Mouse (Mus musculus): ENCODE data around the gene Prdx3. TPM values are rescaled to one million over a fixed set of nuclear protein-coding genes. Genes with fewer than 3 reads are reported as not detected.
A peak's percentile ranks its signal among the peaks of the same experiment; 100 is the strongest.

Gene Prdx3
- 35.1 and 43.9 TPM in 2 replicates for total RNA-seq (2012; rRNA removed)

DNA sequence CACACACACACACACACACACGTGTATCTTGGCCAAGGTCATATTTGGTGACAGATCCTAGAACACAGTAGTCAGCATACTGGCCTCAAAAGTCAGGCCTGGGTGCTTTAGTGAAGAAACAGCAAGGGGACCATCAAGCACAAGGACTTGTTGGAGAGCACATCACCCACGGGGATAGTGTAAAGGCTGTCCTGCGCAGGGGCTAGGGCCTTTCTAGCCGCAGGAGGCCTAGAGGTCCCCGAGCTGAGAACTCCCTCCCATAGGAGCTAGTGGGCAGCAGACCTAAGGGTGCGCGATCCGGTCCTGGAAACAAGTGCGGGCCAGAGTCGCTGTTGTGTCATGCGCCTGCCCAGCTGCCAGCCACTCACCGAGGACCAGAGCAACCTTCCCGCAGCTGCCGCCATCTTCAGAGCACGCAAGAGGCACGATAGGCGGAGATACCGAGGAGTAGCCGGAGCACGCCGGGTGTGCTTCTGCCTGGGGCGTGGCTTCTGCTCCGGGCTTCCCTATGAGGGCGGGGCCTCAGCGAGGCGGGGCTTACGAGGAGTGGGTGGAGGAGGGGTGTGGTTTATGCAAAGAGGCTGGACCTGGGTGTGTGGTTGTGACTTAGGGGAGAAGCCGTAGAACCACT lies at the start of gene Prdx3:
Gene Prdx3, minus strand, starts transcription at position 493 of the 631 bp plus-strand sequence.
- peaks cover 4% of the 10 kb centered on the region; the same call in 1 of the 2 replicates for H3K36me3 ChIP-seq (ENCODE audit: control insufficient read depth, insufficient read depth, low read length, poor library complexity, severe bottlenecking)
- H3K4me1 ChIP-seq (ENCODE audit: control insufficient read depth in 2 of 2, insufficient read depth in 2 of 2, low read length in 2 of 2, poor library complexity in 1 of 2) = peaks cover 0 to 2% of the 10 kb centered on the region in 2 experiments; a peak in 1 of 4 replicates
- peak within 1 kb of the TSS; percentile 95 for H3K9ac ChIP-seq (ENCODE audit: insufficient read depth, low read depth, low read length, poor library complexity, severe bottlenecking)
- in situ Hi-C loops (cut with MboI; ENCODE audit: low sequenced_read_pairs in 2 of 2, unreplicated experiment in 2 of 2) = no loop called here
- peak within 1 kb of the TSS; percentile 78 to 99 for H3K4me3 ChIP-seq (ENCODE audit: insufficient read depth in 1 of 2, low read depth in 1 of 2, low read length in 2 of 2, poor library complexity in 1 of 2, severe bottlenecking in 1 of 2)
- H3K27ac ChIP-seq (ENCODE audit: insufficient read depth, low read depth, low read length, poor library complexity, severe bottlenecking) = peak within 1 kb of the TSS; percentile 55; the same call in 1 of the 2 replicates
- TF ChIP-seq HCFC1 (IDR thresholded peaks at IDR 0.05; ENCODE audit: borderline replicate concordance, insufficient read depth, low read length) (peak; percentile 62; the same call in 1 of the 2 replicates), CHD2 (IDR thresholded peaks at IDR 0.05; ENCODE audit: low read depth, low read length) (no peak), ZNF384 (IDR thresholded peaks at IDR 0.05; ENCODE audit: low read depth, low read length) (no peak), ZC3H11A (IDR thresholded peaks at IDR 0.05; ENCODE audit: borderline replicate concordance, low read depth, low read length) (no peak)
- DNase-seq (ENCODE audit: low read depth, low spot score) = peak; percentile 94
- H3K9me3 ChIP-seq (ENCODE audit: control insufficient read depth, insufficient read depth, low read depth, low read length) = no peaks in the 10 kb centered on the region

DNA sequence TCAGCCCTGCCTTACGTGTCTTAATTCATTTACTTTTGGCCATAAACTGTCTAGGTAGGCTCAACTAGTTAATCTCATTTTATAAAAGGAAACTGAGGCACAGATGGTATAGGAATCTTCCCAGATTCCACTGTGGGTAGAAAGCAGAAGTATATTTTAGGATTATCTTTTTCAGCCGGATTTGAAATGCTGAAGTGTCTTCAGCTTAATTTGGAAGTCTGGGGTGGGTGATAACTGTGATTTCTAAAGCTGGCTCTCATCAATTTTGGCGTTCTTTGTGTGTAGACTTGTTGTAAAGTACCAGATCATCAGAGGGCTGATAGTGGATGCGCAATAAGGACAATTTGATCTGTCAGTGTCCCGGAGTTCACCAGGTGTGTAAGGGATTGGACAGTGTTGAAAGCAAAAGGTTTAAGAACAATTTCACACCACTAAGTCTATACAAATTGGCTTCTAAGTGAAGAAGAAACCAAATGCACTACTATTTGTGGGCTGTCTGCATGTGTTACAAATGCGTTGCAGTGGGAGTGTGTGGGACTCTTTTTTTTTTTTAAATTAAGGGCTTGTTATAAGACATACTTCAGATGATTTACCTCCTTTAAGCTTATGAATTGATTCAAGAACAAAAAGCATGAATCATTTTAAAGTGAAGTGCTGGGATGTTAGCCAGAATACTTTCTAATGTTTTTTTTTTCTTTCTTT lies 42.7 kb upstream of the Prdx3 start:
- no peak for DNase-seq (ENCODE audit: low read depth, low spot score)
- H3K27ac ChIP-seq (ENCODE audit: insufficient read depth, low read depth, low read length, poor library complexity, severe bottlenecking) = no peak overlapping the region
- TF ChIP-seq ZNF384 (IDR thresholded peaks at IDR 0.05; ENCODE audit: low read depth, low read length) (no peak), CHD2 (IDR thresholded peaks at IDR 0.05; ENCODE audit: low read depth, low read length) (no peak), MAFK (IDR thresholded peaks at IDR 0.05; ENCODE audit: insufficient read depth, low read depth, low read length) (no peak), ZC3H11A (IDR thresholded peaks at IDR 0.05; ENCODE audit: borderline replicate concordance, low read depth, low read length) (no peak)
- no peak overlapping the region for H3K4me3 ChIP-seq (ENCODE audit: insufficient read depth in 1 of 2, low read depth in 1 of 2, low read length in 2 of 2, poor library complexity in 1 of 2, severe bottlenecking in 1 of 2)
- no peaks in the 10 kb centered on the region for H3K36me3 ChIP-seq (ENCODE audit: control insufficient read depth, insufficient read depth, low read length, poor library complexity, severe bottlenecking)
- H3K9ac ChIP-seq (ENCODE audit: insufficient read depth, low read depth, low read length, poor library complexity, severe bottlenecking) = no peak overlapping the region
- H3K9me3 ChIP-seq (ENCODE audit: control insufficient read depth, insufficient read depth, low read depth, low read length) = no peaks in the 10 kb centered on the region
- in situ Hi-C loops (cut with MboI; ENCODE audit: low sequenced_read_pairs in 2 of 2, unreplicated experiment in 2 of 2) = no loop called here
- H3K4me1 ChIP-seq (ENCODE audit: control insufficient read depth in 2 of 2, insufficient read depth in 2 of 2, low read length in 2 of 2, poor library complexity in 1 of 2) = no peaks in the 10 kb centered on the region

DNA sequence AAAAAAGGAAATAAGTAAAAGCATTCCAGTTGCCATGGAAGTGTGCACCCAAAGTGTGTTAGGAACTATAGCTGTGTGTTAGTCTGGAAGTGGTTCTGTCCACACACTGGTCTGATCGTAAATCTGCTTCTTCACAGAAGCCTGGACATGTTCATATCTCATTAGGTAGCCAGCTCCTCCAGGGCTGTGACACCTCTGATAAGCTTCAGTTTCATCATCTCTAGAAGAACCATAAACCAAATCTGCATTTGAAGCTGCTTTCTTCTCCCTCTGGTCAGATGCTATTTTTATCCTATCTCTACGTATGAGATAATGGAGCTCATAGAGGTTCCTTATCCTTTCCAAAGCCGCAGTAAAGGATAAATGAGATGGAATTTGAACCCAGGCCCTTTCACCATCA lies 41.5 kb upstream of the Prdx3 start:
- Histone ChIP-seq H3K4me3 (ENCODE audit: insufficient read depth in 1 of 2, low read depth in 1 of 2, low read length in 2 of 2, poor library complexity in 1 of 2, severe bottlenecking in 1 of 2) (no peak overlapping the region), H3K9me3 (ENCODE audit: control insufficient read depth, insufficient read depth, low read depth, low read length) (no peaks in the 10 kb centered on the region), H3K27ac (ENCODE audit: insufficient read depth, low read depth, low read length, poor library complexity, severe bottlenecking) (no peak overlapping the region), H3K36me3 (ENCODE audit: control insufficient read depth, insufficient read depth, low read length, poor library complexity, severe bottlenecking) (no peaks in the 10 kb centered on the region), H3K4me1 (ENCODE audit: control insufficient read depth in 2 of 2, insufficient read depth in 2 of 2, low read length in 2 of 2, poor library complexity in 1 of 2) (no peaks in the 10 kb centered on the region), H3K9ac (ENCODE audit: insufficient read depth, low read depth, low read length, poor library complexity, severe bottlenecking) (no peak overlapping the region)
- TF ChIP-seq CHD2 (IDR thresholded peaks at IDR 0.05; ENCODE audit: low read depth, low read length) (no peak), HCFC1 (IDR thresholded peaks at IDR 0.05; ENCODE audit: borderline replicate concordance, insufficient read depth, low read length) (no peak), ZC3H11A (IDR thresholded peaks at IDR 0.05; ENCODE audit: borderline replicate concordance, low read depth, low read length) (no peak), ZNF384 (IDR thresholded peaks at IDR 0.05; ENCODE audit: low read depth, low read length) (no peak), MAFK (IDR thresholded peaks at IDR 0.05; ENCODE audit: insufficient read depth, low read depth, low read length) (no peak)
- no peak for DNase-seq (ENCODE audit: low read depth, low spot score)
- in situ Hi-C loops (cut with MboI; ENCODE audit: low sequenced_read_pairs in 2 of 2, unreplicated experiment in 2 of 2) = no loop called here

DNA sequence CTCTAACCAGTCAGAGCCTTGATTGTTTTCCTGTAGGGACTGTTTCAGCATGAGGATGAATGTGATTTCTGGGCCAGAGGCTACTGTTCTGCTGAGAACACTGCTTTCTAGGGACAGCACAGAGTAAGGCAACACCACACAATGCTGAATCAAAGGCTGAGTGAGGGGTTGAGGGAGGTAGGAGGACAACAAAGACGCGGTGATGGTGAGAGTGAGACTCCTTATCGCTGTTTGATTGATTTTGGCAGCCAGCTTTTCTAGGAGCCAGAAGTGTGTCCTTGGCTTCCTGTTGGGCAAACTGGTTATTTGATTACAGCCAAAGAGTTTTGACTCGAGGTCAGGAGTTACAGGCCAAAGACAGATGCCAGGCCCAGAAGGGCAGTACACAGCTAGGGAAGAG lies 40.9 kb upstream of the Prdx3 start:
- no peak for DNase-seq (ENCODE audit: low read depth, low spot score)
- Histone ChIP-seq H3K36me3 (ENCODE audit: control insufficient read depth, insufficient read depth, low read length, poor library complexity, severe bottlenecking) (no peaks in the 10 kb centered on the region), H3K9ac (ENCODE audit: insufficient read depth, low read depth, low read length, poor library complexity, severe bottlenecking) (no peak overlapping the region), H3K4me1 (ENCODE audit: control insufficient read depth in 2 of 2, insufficient read depth in 2 of 2, low read length in 2 of 2, poor library complexity in 1 of 2) (no peaks in the 10 kb centered on the region), H3K9me3 (ENCODE audit: control insufficient read depth, insufficient read depth, low read depth, low read length) (no peaks in the 10 kb centered on the region), H3K27ac (ENCODE audit: insufficient read depth, low read depth, low read length, poor library complexity, severe bottlenecking) (no peak overlapping the region), H3K4me3 (ENCODE audit: insufficient read depth in 1 of 2, low read depth in 1 of 2, low read length in 2 of 2, poor library complexity in 1 of 2, severe bottlenecking in 1 of 2) (no peak overlapping the region)
- in situ Hi-C loops (cut with MboI; ENCODE audit: low sequenced_read_pairs in 2 of 2, unreplicated experiment in 2 of 2) = no loop called here
- no peak for TF ChIP-seq HCFC1 (IDR thresholded peaks at IDR 0.05; ENCODE audit: borderline replicate concordance, insufficient read depth, low read length)
- TF ChIP-seq ZNF384 (IDR thresholded peaks at IDR 0.05; ENCODE audit: low read depth, low read length) = no peak
- TF ChIP-seq CHD2 (IDR thresholded peaks at IDR 0.05; ENCODE audit: low read depth, low read length) = no peak
- no peak for TF ChIP-seq ZC3H11A (IDR thresholded peaks at IDR 0.05; ENCODE audit: borderline replicate concordance, low read depth, low read length)
- no peak for TF ChIP-seq MAFK (IDR thresholded peaks at IDR 0.05; ENCODE audit: insufficient read depth, low read depth, low read length)
